Mouse (Mus musculus) skeletal muscle tissue, adult 2 months (tissue): Measurements from ENCODE around the gene Prkar2b.

Experiments
- DNase-seq: peaks from one replicate; pipeline ENCODE4 v3.0.0-alpha.2; 2012; ENCODE audit warnings: low read depth, low spot score

Gene Prkar2b

GRCm38 (mm10) chr12:32060247-32061089 lies 628 bp downstream of the Prkar2b start:
- DNase-seq, result no peak

GRCm38 (mm10) chr12:32059707-32060106 lies 1.4 kb downstream of the Prkar2b start:
- DNase-seq, result no peak

- no peak for DNase-seq
Measured at GRCm38 (mm10) chr12:32059135-32059534, 2.0 kb downstream of the Prkar2b start.

- no peak for DNase-seq
Measured at GRCm38 (mm10) chr12:32057461-32058199, 3.5 kb downstream of the Prkar2b start.

GRCm38 (mm10) chr12:32055797-32056196 lies 5.3 kb downstream of the Prkar2b start:
- DNase-seq, result no peak

GRCm38 (mm10) chr12:32054476-32055166 lies 6.5 kb downstream of the Prkar2b start:
- DNase-seq, result no peak

- DNase-seq, result no peak
Measured at GRCm38 (mm10) chr12:32053637-32054366, 7.3 kb downstream of the Prkar2b start.

- no peak for DNase-seq
Measured at GRCm38 (mm10) chr12:32052882-32053281, 8.2 kb downstream of the Prkar2b start.

- DNase-seq, result no peak
Measured at GRCm38 (mm10) chr12:32050165-32050564, 10.9 kb downstream of the Prkar2b start.

GRCm38 (mm10) chr12:32045566-32046330 lies 15.3 kb downstream of the Prkar2b start:
- DNase-seq, result no peak

- no peak for DNase-seq
Measured at GRCm38 (mm10) chr12:32044487-32045134, 16.5 kb downstream of the Prkar2b start.

GRCm38 (mm10) chr12:32033536-32033935 lies 27.6 kb downstream of the Prkar2b start:
- DNase-seq, result no peak

GRCm38 (mm10) chr12:32032917-32033316 lies 28.2 kb downstream of the Prkar2b start:
- DNase-seq, result no peak

- DNase-seq, result no peak
Measured at GRCm38 (mm10) chr12:32018376-32018750, 42.7 kb downstream of the Prkar2b start.

GRCm38 (mm10) chr12:32017636-32018375 lies 43.3 kb downstream of the Prkar2b start:
- DNase-seq, result peak; percentile 40

- no peak for DNase-seq
Measured at GRCm38 (mm10) chr12:32016472-32016871, 44.6 kb downstream of the Prkar2b start.

GRCm38 (mm10) chr12:32015268-32015769 lies 45.8 kb downstream of the Prkar2b start:
- no peak for DNase-seq

GRCm38 (mm10) chr12:32014811-32015210 lies 46.3 kb downstream of the Prkar2b start:
- DNase-seq, result no peak

- DNase-seq, result no peak
Measured at GRCm38 (mm10) chr12:32012169-32012568, 48.9 kb downstream of the Prkar2b start.
